Mouse (Mus musculus) heart, postnatal 10 days (tissue): ENCODE results near the gene Hmg20b. TPM values are rescaled to one million over a fixed set of nuclear protein-coding genes. Genes with fewer than 3 reads are reported as not detected.

Experiments
- DNase-seq, 2 experiments: peaks; one replicate each; pipeline ENCODE4 v3.0.0; 2021
- intact Hi-C: fragments of 180-260 bp; cut with DNase I; formaldehyde crosslinking; loops from one replicate; pipeline ENCODE4 v1.15.1; 2025
- total RNA-seq, 2 experiments: library from RNA; stranded (reverse); gene quantifications; 2 replicates each; pipeline ENCODE4 v1.2.3; 2021

Gene Hmg20b
- total RNA-seq, 2 experiments from 2014 or later, result 88.1 to 105 TPM

DNA sequence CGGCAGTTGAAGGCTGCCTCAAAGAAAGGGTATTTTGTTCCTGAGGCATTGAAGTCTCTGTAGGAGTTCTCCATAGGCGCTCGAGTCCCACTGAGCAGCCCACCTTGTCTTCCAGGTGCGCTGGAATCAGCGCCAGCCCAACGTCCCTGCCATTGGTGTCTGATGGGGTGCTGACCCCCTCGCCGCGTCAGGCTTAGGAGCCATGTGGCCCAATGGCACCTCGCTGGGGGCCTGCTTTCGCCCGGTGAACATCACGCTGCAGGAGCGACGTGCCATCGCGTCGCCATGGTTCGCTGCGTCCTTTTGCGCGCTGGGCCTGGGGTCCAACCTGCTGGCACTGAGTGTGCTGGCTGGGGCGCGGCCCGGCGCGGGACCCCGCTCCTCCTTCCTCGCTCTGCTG is 18.0 kb downstream of the Hmg20b start:
- intact Hi-C loops, result no loop called here
- DNase-seq, result no peak

GRCm38 (mm10) chr10:81330007-81330406 is 20.3 kb downstream of the Hmg20b start:
- intact Hi-C loops, result no loop called here
- peak; percentile 76 to 78 for DNase-seq

DNA sequence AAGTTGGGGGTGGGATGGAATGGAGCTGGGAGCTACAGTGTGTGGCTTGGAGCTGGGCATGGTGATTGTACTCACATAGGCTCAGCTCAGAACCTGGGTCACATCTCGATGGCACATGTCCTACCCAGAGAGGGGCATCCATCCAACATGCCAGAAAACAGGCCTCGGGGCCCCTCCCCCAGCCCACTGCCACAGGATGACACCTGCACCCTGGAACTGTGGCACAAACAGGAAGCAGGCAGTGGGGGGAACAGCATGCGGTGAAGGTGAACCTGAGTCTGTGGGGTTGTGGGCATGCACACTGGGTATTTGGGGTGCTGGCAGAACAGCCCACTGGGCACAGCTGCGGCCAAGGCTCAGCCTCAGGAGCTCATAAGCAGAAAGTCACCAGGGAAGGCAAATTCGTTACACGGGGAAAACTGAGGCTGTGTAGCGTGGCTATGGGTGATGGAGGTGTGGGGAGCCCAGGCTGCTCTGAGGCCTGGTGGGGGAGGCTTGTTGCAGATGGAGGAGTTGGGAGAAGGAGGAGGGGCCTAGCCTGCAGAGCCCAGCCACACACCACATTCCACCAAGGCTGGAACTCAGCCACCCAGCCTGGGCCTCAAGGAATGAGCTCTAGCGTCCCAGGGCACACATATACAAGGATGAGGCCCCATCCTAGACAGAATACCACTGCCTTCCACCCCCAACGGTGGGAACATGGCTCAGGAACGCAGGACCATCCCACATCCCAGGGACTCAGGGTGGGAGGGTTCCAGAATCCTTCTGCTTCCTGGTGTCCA is 20.9 kb downstream of the Hmg20b start:
- intact Hi-C loops, result no loop called here
- DNase-seq, result peak; percentile 68 to 78

- intact Hi-C loops, result no loop called here
- DNase-seq, result peak; percentile 83 to 85
Observed at GRCm38 (mm10) chr10:81328386-81328785, 21.9 kb downstream of the Hmg20b start, which contains the start of gene Tbxa2r. Gene Tbxa2r, plus strand, starts transcription at chr10:81328731.

GRCm38 (mm10) chr10:81327959-81328358 is 22.3 kb downstream of the Hmg20b start:
- no peak for DNase-seq
- intact Hi-C loops, result loop anchor here (2.0 kb wide), 1 partner anchor 13 kb away; no protein-coding TSS in a partner anchor

DNA sequence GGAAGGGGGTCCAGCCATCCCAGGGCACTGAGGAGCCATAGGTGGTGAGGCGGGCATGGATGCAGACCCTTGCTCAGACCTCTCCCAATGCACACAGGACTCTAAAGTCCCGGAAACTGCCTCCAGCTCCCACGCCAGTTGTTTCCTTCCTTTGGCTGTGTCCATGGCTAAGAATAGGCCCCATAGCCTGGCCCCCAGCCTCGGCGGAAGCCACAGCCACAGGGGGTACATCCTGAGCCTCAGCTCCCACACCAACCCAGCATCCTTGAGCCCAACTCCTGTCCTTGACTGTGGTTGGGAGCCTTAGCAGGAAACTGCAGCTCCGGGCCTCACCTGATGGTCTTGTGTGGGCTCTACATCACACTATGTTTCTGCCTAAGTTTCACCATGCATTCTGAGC is 23.4 kb downstream of the Hmg20b start:
- intact Hi-C loops, result loop anchor here (2.0 kb wide), 1 partner anchor 14 kb away; no protein-coding TSS in a partner anchor
- DNase-seq, result peak; percentile 59 to 65

DNA sequence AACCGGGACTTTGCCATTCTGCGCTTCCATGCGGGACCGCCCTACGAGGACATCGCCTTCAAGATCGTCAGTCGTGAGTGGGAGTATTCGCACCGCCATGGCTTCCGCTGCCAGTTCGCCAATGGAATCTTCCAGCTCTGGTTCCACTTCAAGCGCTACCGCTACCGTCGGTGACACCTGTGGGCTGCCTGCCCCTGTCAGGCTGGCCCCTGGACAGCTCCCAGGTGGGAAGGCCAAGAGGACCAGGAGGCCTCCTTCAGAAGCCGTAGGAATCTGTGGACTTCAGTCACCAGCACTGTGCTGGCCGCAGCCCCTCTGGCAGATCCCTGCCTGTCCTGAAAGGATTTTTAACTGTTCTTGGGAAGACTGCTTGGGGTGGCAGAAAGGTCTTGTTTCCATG is 24.5 kb downstream of the Hmg20b start:
- intact Hi-C loops, result loop anchor here (2.0 kb wide), 1 partner anchor 15 kb away; no protein-coding TSS in a partner anchor
- no peak for DNase-seq

DNA sequence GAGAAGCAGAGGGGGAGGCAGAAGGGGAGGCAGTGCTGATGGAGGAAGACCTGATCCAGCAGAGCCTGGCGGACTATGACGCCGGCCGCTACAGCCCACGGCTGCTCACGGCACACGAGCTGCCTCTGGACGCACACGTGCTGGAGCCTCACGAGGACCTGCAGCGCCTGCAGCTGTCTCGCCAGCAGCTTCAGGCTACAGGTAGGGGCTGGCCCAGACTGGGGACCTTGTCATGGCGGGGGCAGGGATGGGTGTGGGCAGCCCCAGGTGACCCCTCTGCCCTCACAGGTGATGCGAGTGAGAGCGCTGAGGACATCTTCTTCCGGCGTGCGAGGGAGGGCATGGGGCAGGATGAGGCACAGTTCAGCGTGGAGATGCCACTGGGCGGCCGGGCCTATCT is 25.1 kb downstream of the Hmg20b start:
- DNase-seq, result no peak
- intact Hi-C loops, result no loop called here

DNA sequence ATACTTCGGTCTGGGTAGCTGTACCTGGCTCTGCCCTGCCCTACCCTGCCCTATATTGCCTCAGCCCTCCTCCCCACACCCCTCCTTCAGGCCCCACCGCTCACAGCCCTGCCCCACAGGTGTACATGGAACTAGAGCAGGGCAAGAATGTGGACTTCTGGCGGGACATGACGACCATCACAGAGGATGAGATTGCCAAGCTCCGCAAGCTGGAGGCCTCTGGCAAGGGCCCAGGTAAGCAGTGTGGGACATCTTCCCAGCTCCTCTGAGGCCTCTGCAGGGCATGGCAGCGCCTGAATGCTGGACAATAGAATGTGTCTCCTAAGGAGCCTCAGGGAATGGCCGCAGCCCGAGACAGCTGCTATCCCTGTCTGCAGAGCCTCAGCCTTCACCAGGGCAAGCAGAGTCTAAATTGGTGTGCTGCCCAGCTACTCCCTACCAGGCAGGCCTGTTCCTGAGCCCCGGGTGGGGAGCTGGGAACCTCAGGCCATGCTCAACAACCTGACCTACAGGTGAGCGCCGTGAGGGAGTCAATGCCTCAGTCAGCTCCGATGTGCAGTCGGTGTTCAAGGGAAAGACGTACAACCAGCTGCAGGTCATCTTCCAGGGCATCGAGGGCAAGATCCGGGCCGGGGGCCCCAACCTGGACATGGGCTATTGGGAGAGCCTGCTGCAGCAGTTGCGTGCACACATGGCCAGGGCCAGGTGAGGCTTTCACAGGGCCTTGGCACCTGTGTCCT is 26.3 kb downstream of the Hmg20b start:
- intact Hi-C loops, result no loop called here

GRCm38 (mm10) chr10:81323141-81323775 is 27.0 kb downstream of the Hmg20b start:
- DNase-seq, result no peak
- intact Hi-C loops, result no loop called here

More for the DNA sequence above, 26.3 kb downstream of the Hmg20b start:
- no peak for DNase-seq

- no peak for DNase-seq
- intact Hi-C loops, result no loop called here
Observed at GRCm38 (mm10) chr10:81322444-81322843, 27.8 kb downstream of the Hmg20b start.

- no peak for DNase-seq
- intact Hi-C loops, result no loop called here
Observed at GRCm38 (mm10) chr10:81321436-81321835, 28.8 kb downstream of the Hmg20b start.

- intact Hi-C loops, result loop anchor here (1.0 kb wide), 1 partner anchor 19 kb away; no protein-coding TSS in a partner anchor
- DNase-seq, result peak; percentile 100
Observed at GRCm38 (mm10) chr10:81320550-81321347, 29.5 kb downstream of the Hmg20b start, which contains the start of gene Cactin. Gene Cactin, plus strand, starts transcription at chr10:81321103.

- intact Hi-C loops, result loop anchor here (1.0 kb wide), 1 partner anchor 19 kb away; no protein-coding TSS in a partner anchor
- DNase-seq, result no peak
Observed at GRCm38 (mm10) chr10:81319741-81320549, 30.3 kb downstream of the Hmg20b start.

DNA sequence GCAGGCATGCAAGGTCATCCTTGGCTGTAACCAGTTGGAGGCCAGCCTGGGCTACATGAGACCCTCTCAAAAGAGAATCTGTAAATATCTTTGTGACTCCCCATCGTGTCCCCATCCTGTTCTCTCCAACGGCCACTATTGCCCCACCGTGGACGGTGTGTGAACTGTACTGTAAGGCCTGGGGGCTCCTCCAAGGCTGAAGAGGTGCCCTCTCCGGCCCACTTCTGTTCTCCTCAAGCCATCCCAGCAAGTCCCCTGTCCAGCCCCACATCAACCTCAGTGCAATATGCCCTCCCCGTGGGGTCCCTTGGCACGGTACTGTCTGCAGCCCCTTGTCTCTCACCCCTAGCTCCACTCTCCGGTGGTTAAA is 31.0 kb downstream of the Hmg20b start:
- intact Hi-C loops, result no loop called here
- peak in 1 of 2 experiments; percentile 58 for DNase-seq

GRCm38 (mm10) chr10:81318589-81319329 is 31.5 kb downstream of the Hmg20b start:
- intact Hi-C loops, result no loop called here
- DNase-seq, result peak in 1 of 2 experiments; percentile 44

DNA sequence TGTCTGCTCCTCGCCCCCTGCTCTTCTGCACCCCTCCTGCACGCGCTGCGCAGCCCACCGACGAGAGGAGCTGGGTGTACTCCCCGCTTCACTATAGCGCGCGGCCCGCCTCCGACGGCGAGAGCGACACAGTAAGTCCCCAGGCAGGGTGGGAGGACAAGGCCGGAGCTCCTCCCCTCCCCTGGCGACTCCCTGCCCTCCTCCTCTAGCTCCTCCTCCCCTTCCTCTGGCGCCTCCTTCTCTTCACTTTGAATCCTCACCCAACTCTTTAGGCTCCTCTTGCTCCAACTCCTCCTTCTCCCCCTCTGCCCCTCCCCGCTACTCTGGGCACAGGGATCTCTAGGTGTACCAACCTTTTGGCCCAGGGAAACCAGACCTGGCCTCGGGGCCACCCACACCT is 33.0 kb downstream of the Hmg20b start:
- peak in 1 of 2 experiments; percentile 46 for DNase-seq
- intact Hi-C loops, result loop anchor here (2.0 kb wide), 1 partner anchor 28 kb away; no protein-coding TSS in a partner anchor

DNA sequence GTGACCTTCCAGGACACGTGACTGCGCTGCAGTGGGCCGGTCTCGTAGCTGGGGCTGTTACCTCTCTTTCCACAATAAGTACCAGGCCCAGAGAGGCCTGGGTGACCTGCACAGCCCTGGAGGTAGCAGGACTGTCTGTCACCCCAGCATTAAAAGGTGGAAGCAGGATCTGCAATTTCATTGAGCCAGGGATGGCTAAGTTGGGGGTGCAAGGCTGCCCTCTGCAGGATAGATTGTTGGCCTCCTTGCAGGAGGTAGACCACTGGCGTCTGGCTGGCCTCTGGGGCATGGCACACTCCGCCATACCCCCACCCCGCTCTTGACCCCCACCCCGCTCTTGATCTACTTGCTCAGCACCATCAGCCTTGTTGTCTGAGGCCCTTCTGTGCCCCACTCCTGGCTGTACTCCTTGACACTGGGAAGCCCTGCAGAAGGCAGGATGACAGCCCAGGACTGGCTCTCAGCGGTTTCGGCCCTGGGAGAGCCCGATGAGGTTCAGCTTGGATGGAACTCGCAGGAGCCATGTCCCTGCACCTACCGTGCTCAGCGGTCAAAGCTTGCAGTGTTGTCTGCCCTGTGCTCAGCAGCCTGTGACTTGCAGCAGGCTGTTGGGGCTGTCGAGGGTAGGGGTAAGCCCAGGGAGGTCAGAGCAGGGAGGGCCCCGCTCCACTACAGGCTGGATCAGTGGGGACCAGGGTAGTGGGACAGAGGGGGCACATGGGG is 33.8 kb downstream of the Hmg20b start:
- intact Hi-C loops, result loop anchor here (2.0 kb wide), 1 partner anchor 28 kb away; no protein-coding TSS in a partner anchor
- DNase-seq, result peak in 1 of 2 experiments; percentile 48
